Mouse (Mus musculus) testis, adult 2 months (tissue): Measurements from ENCODE around the gene Nrros.

Experiments
- CTCF ChIP-seq: fragments of 200-500 bp; IDR thresholded peaks from 2 replicates; pipeline ENCODE4 v1.5.1; 2012; ENCODE audit warnings: low read depth, mild to moderate bottlenecking, inconsistent platforms, low read length, moderate library complexity; ENCODE audit not compliant: control insufficient read depth, insufficient read depth, insufficient replicate concordance
- POLR2A ChIP-seq: fragments of 200-500 bp; IDR thresholded peaks from 2 replicates; pipeline ENCODE4 v1.6.1; 2012; ENCODE audit warnings: low read depth, mild to moderate bottlenecking, inconsistent platforms, low read length, moderate library complexity; ENCODE audit not compliant: control insufficient read depth

- TF ChIP-seq CTCF = no peak
- no peak for TF ChIP-seq POLR2A
Observed at GRCm38 (mm10) chr16:32167819-32168545, 2.6 kb upstream of the Nrros start.
